Mouse (Mus musculus) cortical plate, adult 2 months (tissue): ENCODE measurements at regions not wholly inside any gene's neighbourhood (a gene's known extent, or its start where the extent isn't known, plus 50 kb on each side); places are given as distances from the start of the nearest gene placed in this dataset.

Source experiments
- H3K27ac ChIP-seq: fragments of 200-500 bp; 2 replicates; pipeline ENCODE4 v1.5.1; 2012; ENCODE audit warnings: low read length, control low read depth, inconsistent platforms; ENCODE audit not compliant: insufficient read depth
- H3K4me1 ChIP-seq: fragments of 200-500 bp; 2 replicates; pipeline ENCODE4 v1.6.1; 2011; ENCODE audit warnings: low read length; ENCODE audit not compliant: control insufficient read depth, insufficient read depth
- H3K4me3 ChIP-seq: fragments of 200-500 bp; 2 replicates; pipeline ENCODE4 v1.5.1; 2011; ENCODE audit warnings: mild to moderate bottlenecking, low read length, control low read depth; ENCODE audit not compliant: insufficient read depth
- CTCF ChIP-seq: fragments of 200-500 bp; IDR thresholded peaks from 2 replicates; pipeline ENCODE4 v1.5.1; 2011; ENCODE audit warnings: mild to moderate bottlenecking, control low read depth, low read length; ENCODE audit not compliant: insufficient read depth; ENCODE audit errors: extremely low read depth
- POLR2A ChIP-seq: fragments of 200-500 bp; IDR thresholded peaks from 2 replicates; pipeline ENCODE4 v1.6.1; 2011; ENCODE audit warnings: mild to moderate bottlenecking, low read length, control low read depth; ENCODE audit not compliant: insufficient read depth; ENCODE audit errors: extremely low read depth

- no peak overlapping the region for H3K27ac ChIP-seq
- H3K4me3 ChIP-seq: no peak overlapping the region
- H3K4me1 ChIP-seq: peaks cover 1% of the 10 kb centered on the region; the same call in 1 of the 2 replicates
- TF ChIP-seq CTCF: no peak
- no peak for TF ChIP-seq POLR2A
These were observed 160.2 kb upstream of the Nfe2l3 start for GRCm38 (mm10) chr6:51272136-51272736.

GRCm38 (mm10) chr6:51279491-51279890 is 153.0 kb upstream of the Nfe2l3 start:
- TF ChIP-seq POLR2A (no peak), CTCF (no peak)
- no peaks in the 10 kb centered on the region for H3K4me1 ChIP-seq
- H3K27ac ChIP-seq: no peak overlapping the region
- H3K4me3 ChIP-seq: no peak overlapping the region

GRCm38 (mm10) chr6:51280231-51280630 is 152.2 kb upstream of the Nfe2l3 start:
- Histone ChIP-seq H3K27ac (no peak overlapping the region), H3K4me1 (no peaks in the 10 kb centered on the region), H3K4me3 (no peak overlapping the region)
- TF ChIP-seq CTCF: no peak
- TF ChIP-seq POLR2A: no peak

GRCm38 (mm10) chr6:51283916-51284706 is 148.4 kb upstream of the Nfe2l3 start:
- no peaks in the 10 kb centered on the region for H3K4me1 ChIP-seq
- TF ChIP-seq CTCF: no peak
- TF ChIP-seq POLR2A: no peak
- H3K4me3 ChIP-seq: no peak overlapping the region
- H3K27ac ChIP-seq: no peak overlapping the region

- no peak overlapping the region for H3K27ac ChIP-seq
- no peak overlapping the region for H3K4me3 ChIP-seq
- TF ChIP-seq CTCF: no peak
- TF ChIP-seq POLR2A: no peak
- H3K4me1 ChIP-seq: no peaks in the 10 kb centered on the region
These were observed 147.6 kb upstream of the Nfe2l3 start for GRCm38 (mm10) chr6:51284881-51285280.

- Histone ChIP-seq H3K27ac (no peak overlapping the region), H3K4me3 (no peak overlapping the region), H3K4me1 (no peaks in the 10 kb centered on the region)
- TF ChIP-seq POLR2A (no peak), CTCF (no peak)
These were observed 145.6 kb upstream of the Nfe2l3 start for GRCm38 (mm10) chr6:51286836-51287235.

GRCm38 (mm10) chr6:51287383-51287782 is 145.1 kb upstream of the Nfe2l3 start:
- H3K4me1 ChIP-seq: no peaks in the 10 kb centered on the region
- H3K4me3 ChIP-seq: no peak overlapping the region
- H3K27ac ChIP-seq: no peak overlapping the region
- TF ChIP-seq POLR2A: no peak
- no peak for TF ChIP-seq CTCF

- H3K4me3 ChIP-seq: no peak overlapping the region
- H3K4me1 ChIP-seq: no peaks in the 10 kb centered on the region
- TF ChIP-seq POLR2A (no peak), CTCF (no peak)
- H3K27ac ChIP-seq: no peak overlapping the region
These were observed 144.7 kb upstream of the Nfe2l3 start for GRCm38 (mm10) chr6:51287807-51288206.

- no peak for TF ChIP-seq POLR2A
- TF ChIP-seq CTCF: no peak
- Histone ChIP-seq H3K4me1 (no peaks in the 10 kb centered on the region), H3K4me3 (no peak overlapping the region), H3K27ac (no peak overlapping the region)
These were observed 144.0 kb upstream of the Nfe2l3 start for GRCm38 (mm10) chr6:51288306-51289066.
